Mouse (Mus musculus) lung, postnatal 0 days (tissue): ENCODE results near the gene Dcst1.

Experiments
- CTCF ChIP-seq: IDR thresholded peaks from 2 replicates; pipeline ENCODE4 v1.5.1; 2016; ENCODE audit warnings: antibody characterized with exemption, mild to moderate bottlenecking
- EP300 ChIP-seq: IDR thresholded peaks from 2 replicates; pipeline ENCODE4 v1.6.1; 2016; ENCODE audit warnings: antibody characterized with exemption, mild to moderate bottlenecking, control low read depth

GRCm38 (mm10) chr3:89315195-89315929 lies 49.7 kb downstream of the Dcst1 start:
- TF ChIP-seq CTCF (peak; percentile 95), EP300 (no peak)
